Mouse (Mus musculus) urinary bladder, postnatal 14 days (tissue): ENCODE data around the gene Mex3d.

Source experiments
- DNase-seq: peaks from one replicate; pipeline ENCODE4 v3.0.0; 2021; ENCODE audit warnings: low spot score

The Mex3d gene

DNA sequence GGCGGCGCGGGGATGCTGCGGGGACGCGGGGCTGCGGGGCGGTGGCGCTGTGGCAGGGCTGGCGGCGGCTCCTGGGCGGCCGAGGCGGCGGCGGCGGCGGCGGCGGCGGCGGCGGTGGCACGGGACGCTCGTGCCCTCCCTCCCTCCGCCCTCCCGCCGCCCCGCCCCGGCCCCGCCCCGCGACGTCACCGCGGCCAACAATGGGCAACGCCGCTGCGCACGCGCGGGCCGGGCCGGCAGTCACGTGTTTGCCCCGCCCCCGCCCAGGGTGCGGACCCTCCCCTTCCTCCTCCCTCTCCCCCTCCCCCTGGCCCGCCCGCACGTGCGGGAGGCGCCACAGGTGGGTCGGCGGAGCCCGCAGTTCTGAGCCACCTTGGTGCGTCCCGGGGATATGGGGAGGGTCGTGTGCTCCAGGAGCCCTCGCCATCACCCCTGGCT is at the start of gene Mex3d:
Mex3d (minus strand) TSS at position 138 of the 438 bp plus-strand sequence.
- peak; percentile 89 for DNase-seq

GRCm38 (mm10) chr10:80436276-80436675 is 48.8 kb upstream of the Mex3d start:
- DNase-seq, result peak; percentile 63

DNA sequence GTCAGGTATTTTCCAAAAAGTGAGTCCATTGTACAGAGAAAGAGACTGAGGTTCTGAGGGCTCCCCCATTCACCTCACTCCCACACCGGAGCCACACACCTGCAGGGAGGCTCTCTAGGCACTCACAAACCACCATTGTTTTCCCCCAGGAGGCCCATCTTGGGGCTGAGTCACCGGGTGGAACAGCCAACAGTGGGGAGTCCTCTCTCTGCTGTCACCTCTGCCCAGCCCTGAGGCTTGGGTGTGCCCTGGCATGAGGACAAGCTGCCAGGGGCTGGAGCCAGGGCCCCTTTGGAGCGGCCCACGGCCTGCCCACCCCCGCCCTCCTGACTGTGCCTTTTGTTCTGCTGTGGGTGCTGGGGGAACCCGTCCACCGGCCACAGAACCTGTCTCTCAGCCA is 48.3 kb upstream of the Mex3d start:
- DNase-seq, result peak; percentile 73

- no peak for DNase-seq
Measured at GRCm38 (mm10) chr10:80434823-80435222, 47.4 kb upstream of the Mex3d start.

- DNase-seq, result no peak
Measured at GRCm38 (mm10) chr10:80434233-80434592, 46.8 kb upstream of the Mex3d start.

DNA sequence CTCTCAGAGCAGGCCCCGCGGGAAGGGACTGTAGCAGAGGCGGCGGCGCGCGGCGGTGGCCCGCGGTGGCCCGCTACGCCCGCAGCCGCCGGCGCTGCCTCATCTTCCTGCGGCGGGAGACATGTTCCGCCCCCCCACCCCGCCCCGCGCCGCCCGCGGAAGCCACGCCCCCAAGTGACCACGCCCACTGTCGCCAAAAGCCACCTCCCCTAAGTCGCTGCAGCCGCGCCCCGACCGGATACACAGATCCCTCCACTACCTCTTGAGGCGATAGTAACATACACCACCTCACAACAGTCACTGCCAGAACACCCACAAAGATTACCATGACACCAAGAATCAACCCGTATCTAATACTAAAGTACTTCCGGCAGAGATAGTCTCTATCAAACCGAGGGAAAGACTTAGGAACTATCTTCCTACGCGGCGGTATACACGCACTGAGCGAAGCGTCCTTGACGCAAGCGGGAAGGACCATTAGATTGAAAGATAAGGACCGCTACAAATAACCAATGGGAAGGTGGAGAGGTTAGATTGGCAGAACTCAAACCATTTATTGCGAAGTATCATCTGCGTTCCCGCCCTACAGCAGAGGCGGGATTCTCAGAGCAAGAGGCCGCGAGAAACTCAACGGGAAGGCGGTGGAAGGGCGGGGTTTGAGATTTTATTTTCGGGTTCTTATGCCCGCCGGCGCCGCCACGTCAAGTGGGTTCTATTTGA is 46.2 kb upstream of the Mex3d start, which contains the start of gene Tcf3:
Tcf3 (minus strand) TSS at position 135 of the 720 bp plus-strand sequence.
- DNase-seq, result peak; percentile 95

GRCm38 (mm10) chr10:80432936-80433512 is 45.6 kb upstream of the Mex3d start:
- no peak for DNase-seq

DNA sequence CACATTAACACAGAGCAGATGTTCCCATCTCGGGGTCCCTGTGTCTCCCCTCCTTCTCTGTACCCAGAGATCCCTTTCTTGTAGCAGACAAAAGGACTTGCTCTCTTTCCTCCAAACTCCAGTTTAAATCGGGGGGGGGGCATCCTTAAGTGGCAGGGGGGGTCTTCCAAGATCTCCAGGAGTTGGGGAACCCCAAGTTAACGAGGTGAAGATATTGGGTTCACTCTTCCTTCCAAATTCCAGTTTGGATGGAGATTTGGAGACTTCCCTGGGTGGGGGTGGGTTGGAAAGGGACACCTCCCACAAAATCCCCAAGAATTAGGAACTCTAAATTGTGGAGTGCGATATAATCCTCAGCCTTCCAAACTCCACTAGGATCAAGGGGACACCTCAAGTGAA is 44.9 kb upstream of the Mex3d start:
- no peak for DNase-seq

DNA sequence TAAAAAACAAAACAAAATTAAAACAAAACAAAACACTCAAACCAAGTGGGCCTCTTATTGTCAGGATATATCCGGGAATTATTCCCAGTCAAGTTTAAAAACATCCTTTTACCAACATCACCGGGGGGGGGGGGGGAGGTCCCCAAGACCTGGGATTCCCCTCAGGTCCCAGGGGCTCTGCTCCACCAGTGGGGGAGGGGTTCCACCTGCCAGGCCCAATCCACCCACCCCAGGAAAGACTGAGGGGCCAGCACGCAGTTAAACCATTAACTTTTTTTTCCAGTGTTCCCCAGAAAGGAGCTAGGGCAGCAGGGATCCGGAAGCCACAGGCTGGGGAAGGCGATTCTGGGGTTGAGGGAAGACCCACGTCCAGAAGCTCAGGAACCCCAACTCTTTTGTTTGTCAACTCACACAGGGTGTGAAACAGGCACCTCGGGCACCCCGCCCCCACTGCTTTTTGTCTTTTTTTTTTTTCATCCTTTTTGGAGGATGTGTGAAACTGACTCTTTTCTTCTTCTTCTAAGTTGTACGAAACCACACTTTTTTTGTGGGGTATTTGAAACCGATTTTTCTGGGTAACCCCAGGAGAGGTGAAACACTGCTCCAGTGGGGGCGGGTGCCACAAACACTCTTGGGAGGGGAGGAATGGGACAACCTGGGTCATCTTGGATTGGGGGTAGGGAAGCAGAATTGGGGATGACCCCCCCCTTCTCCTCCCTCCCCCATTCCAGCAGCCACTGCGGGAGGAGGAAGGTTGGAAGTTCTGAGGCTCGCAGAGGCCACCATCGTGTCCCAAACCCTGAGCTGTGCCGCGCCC is 44.3 kb upstream of the Mex3d start:
- no peak for DNase-seq

DNA sequence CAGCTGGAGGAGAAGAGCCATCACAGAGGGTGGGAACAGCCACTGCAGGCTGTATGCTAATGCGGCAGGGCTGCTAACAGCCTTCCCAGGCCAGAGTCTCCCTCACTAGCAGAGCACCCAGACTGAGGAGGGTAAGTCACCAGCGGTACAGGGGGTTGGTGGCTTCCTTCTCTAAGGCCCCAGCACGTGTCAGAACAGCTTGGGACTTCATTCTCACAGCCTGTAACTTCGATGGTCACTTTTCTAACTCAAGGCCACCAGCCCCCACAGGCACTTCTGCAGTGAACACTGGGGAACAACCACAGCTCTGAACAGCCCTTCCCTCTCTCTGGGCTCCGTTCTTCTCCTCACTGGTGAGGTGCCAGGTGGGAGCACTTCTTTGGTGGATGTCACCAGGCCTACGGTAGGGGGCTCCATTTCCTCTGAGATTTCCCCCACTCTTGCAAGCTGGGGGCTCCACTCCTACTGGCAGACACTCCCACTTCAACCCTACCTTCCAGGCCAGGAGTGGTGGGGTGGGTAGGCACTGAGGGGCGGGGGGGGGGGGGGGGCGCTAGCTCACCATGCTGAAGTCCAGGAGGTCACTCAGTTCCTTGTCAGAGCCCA is 43.0 kb upstream of the Mex3d start:
- no peak for DNase-seq

DNA sequence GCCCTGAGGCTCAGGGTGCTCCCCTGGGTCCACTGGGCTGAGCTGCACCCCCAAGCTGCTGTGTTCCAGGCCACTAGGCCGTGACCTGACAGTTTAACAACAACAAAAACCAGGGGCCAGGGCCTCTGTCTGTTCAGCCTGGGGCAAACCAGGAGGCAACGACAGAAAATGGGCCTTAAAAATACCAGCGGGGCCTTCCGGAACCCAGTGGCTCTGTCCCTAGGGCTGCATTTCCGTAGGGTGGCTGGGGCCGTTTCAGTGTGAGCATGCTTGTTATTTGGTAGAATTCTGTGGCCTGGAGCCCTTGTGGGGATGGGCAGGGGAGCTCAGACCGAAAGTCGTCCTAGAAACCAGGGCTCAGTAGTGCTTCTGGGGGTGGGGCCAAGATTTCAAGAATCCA is 42.3 kb upstream of the Mex3d start:
- DNase-seq, result no peak

- DNase-seq, result no peak
Measured at GRCm38 (mm10) chr10:80425041-80425440, 37.6 kb upstream of the Mex3d start.

DNA sequence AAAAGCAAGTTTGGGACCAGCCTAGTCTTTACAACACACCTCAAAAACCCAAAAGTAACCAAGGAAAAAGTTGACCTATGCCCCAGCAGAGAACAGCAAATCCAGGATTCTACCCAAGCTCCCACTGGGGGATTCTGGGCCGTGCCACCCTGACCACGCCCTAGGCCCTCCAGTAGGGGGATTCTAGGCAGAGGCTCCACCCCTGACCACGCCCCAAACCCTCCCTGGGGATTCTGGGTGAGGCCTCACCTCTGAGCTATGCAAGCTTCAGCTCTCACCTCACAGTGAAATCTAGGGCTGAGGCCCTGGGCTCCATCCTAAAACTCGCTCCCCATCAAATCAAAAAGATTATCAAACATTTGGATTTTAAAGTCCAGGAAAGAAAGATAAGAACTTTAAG is 36.1 kb upstream of the Mex3d start:
- DNase-seq, result no peak

GRCm38 (mm10) chr10:80421651-80422472 is 34.4 kb upstream of the Mex3d start:
- no peak for DNase-seq

GRCm38 (mm10) chr10:80421208-80421607 is 33.7 kb upstream of the Mex3d start:
- no peak for DNase-seq

DNA sequence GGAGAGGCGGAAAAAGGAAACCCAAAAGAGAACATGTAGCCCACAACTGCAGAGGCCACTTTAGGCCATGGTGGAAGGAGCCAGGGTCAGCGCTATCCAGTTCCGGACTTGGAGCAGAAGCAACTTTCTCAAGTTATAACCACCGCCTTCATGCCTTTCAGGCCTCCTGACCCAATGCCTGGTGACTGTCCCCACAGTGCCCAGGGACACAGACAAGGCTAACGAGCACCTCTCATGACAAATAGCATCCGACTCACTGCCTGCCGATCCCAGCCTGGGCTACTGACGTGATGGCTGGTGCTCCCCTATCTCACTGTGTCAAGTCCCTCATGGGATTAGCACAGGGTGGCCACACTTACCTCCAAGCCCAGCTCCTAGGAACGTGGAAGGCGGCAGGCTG is 33.3 kb upstream of the Mex3d start:
- DNase-seq, result no peak

DNA sequence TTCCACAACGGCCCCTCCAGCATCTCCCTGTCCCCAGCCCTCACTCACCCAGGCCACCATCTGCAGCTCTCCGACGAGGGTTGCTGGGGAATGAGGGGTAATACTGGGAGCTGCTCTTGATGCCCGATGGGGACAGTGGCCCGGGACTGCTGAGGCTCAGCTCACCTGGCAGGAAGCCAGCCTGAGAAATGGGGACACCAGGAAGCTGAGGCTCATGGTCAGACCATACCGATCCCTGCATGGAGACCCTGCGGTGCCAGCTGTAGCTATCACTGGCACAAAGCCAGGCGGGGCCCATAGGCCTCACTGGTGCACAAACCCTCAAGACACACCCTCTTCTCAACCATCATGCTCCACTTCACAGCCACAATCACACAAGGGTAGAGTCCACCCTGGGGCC is 32.0 kb upstream of the Mex3d start:
- no peak for DNase-seq

GRCm38 (mm10) chr10:80418311-80418710 is 30.9 kb upstream of the Mex3d start:
- DNase-seq, result no peak

DNA sequence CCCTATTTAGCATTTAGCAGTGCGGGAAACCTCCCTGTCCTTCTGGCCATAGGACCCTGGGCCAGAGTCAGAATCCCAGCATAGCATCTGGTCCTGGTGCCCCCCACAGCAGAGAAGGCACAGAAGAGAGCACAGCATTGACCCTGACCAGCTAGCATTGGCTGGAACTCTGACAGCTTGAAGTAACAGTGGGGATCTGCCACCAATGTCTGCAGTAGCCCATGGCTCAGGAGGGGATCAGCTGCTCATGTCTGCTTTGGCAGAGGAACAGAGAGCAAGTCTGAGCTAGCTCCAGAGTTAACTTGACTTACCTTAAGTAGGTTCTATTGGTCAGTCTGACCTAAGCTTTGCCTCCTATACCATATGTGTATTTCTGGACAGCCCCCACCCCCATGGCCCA is 30.4 kb upstream of the Mex3d start:
- no peak for DNase-seq

GRCm38 (mm10) chr10:80417371-80417770 is 29.9 kb upstream of the Mex3d start:
- no peak for DNase-seq

DNA sequence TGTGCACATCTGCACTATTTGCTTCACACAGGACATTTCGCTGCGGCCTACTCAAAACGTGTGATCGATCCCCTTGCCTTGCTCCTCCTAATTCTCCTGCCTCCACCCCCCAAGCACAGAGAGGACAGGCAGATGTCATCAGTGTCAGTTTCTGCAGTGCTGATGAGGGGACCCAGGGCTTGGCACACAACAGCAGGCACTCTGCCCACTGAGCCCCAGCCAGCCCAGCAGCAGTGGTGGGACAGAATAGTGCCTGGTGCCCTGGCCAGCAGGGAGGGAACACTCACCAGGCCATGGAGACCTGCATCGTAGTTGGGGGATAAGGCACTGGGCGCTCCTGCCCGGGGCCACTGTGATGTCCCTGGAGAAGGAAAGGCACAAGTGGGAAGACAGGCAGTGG is 28.1 kb upstream of the Mex3d start:
- no peak for DNase-seq
